Mouse (Mus musculus): Measurements from ENCODE around the gene Stk33. TPM values are rescaled to one million over a fixed set of nuclear protein-coding genes. Genes with fewer than 3 reads are reported as not detected.

Stk33 gene
- polyA plus RNA-seq, 1 experiment from 2014 or later, result 1.6 TPM

- no peak for ATAC-seq (ENCODE audit: insufficient number of reproducible peaks, insufficient read depth, low FRiP score, low TSS enrichment, low read depth)
- 70% methylated on average over 1 of the region's 1 CpGs for WGBS
- no peak overlapping the region for H3K27ac ChIP-seq
Observed at GRCm38 (mm10) chr7:109357877-109358276, 81.0 kb downstream of the Stk33 start.

GRCm38 (mm10) chr7:109347241-109347640 is 91.6 kb downstream of the Stk33 start:
- no peaks in the 10 kb centered on the region for H3K4me1 ChIP-seq (replicated peaks)
- no peak for ATAC-seq (ENCODE audit: insufficient number of reproducible peaks, insufficient read depth, low FRiP score, low TSS enrichment, low read depth)
- no peak overlapping the region for H3K27ac ChIP-seq
- H3K27me3 ChIP-seq, result no peaks in the 10 kb centered on the region
- H3K4me2 ChIP-seq, result no peak overlapping the region
- 88% methylated on average over 3 of the region's 3 CpGs for WGBS
- H3K9me3 ChIP-seq, result no peaks in the 10 kb centered on the region
- H3K9ac ChIP-seq (replicated peaks), result no peak overlapping the region
- no peak overlapping the region for H3K4me3 ChIP-seq (replicated peaks)
- no peaks in the 10 kb centered on the region for H3K36me3 ChIP-seq

More at GRCm38 (mm10) chr7:109357877-109358276, 81.0 kb downstream of the Stk33 start:
- no peaks in the 10 kb centered on the region for H3K9me3 ChIP-seq
- no peaks in the 10 kb centered on the region for H3K4me1 ChIP-seq (replicated peaks)
- H3K4me2 ChIP-seq, result no peak overlapping the region
- no peak overlapping the region for H3K4me3 ChIP-seq (replicated peaks)
- H3K9ac ChIP-seq (replicated peaks), result no peak overlapping the region
- no peaks in the 10 kb centered on the region for H3K36me3 ChIP-seq
- H3K27me3 ChIP-seq, result no peaks in the 10 kb centered on the region

- no peak for ATAC-seq (ENCODE audit: insufficient number of reproducible peaks, insufficient read depth, low FRiP score, low TSS enrichment, low read depth)
- no peak overlapping the region for H3K4me3 ChIP-seq (replicated peaks)
- no peaks in the 10 kb centered on the region for H3K36me3 ChIP-seq
- no peaks in the 10 kb centered on the region for H3K27me3 ChIP-seq
- H3K4me2 ChIP-seq, result no peak overlapping the region
- no peaks in the 10 kb centered on the region for H3K4me1 ChIP-seq (replicated peaks)
- H3K9me3 ChIP-seq, result no peaks in the 10 kb centered on the region
- H3K27ac ChIP-seq, result no peak overlapping the region
- WGBS, result 87% methylated on average over 8 of the region's 8 CpGs
- no peak overlapping the region for H3K9ac ChIP-seq (replicated peaks)
Observed at GRCm38 (mm10) chr7:109331722-109332121, 107.2 kb downstream of the Stk33 start.

GRCm38 (mm10) chr7:109328772-109329171 is 110.1 kb downstream of the Stk33 start:
- WGBS, result 70% methylated on average over 3 of the region's 3 CpGs
- no peaks in the 10 kb centered on the region for H3K36me3 ChIP-seq
- H3K4me3 ChIP-seq (replicated peaks), result no peak overlapping the region
- no peaks in the 10 kb centered on the region for H3K9me3 ChIP-seq
- no peak overlapping the region for H3K27ac ChIP-seq
- no peaks in the 10 kb centered on the region for H3K27me3 ChIP-seq
- H3K9ac ChIP-seq (replicated peaks), result no peak overlapping the region
- ATAC-seq (ENCODE audit: insufficient number of reproducible peaks, insufficient read depth, low FRiP score, low TSS enrichment, low read depth), result no peak
- H3K4me1 ChIP-seq (replicated peaks), result no peaks in the 10 kb centered on the region
- H3K4me2 ChIP-seq, result no peak overlapping the region

- no peak overlapping the region for H3K4me2 ChIP-seq
- no peaks in the 10 kb centered on the region for H3K36me3 ChIP-seq
- WGBS, result 63% methylated on average over 4 of the region's 4 CpGs
- no peaks in the 10 kb centered on the region for H3K9me3 ChIP-seq
- no peak for ATAC-seq (ENCODE audit: insufficient number of reproducible peaks, insufficient read depth, low FRiP score, low TSS enrichment, low read depth)
- no peak overlapping the region for H3K4me3 ChIP-seq (replicated peaks)
- H3K4me1 ChIP-seq (replicated peaks), result no peaks in the 10 kb centered on the region
- no peak overlapping the region for H3K9ac ChIP-seq (replicated peaks)
- no peaks in the 10 kb centered on the region for H3K27me3 ChIP-seq
- no peak overlapping the region for H3K27ac ChIP-seq
Observed at GRCm38 (mm10) chr7:109326813-109327212, 112.1 kb downstream of the Stk33 start.

GRCm38 (mm10) chr7:109325731-109326130 is 113.2 kb downstream of the Stk33 start:
- WGBS, result 81% methylated on average over 3 of the region's 3 CpGs
- no peaks in the 10 kb centered on the region for H3K27me3 ChIP-seq

GRCm38 (mm10) chr7:109325169-109325568 is 113.7 kb downstream of the Stk33 start:
- H3K9me3 ChIP-seq, result no peaks in the 10 kb centered on the region
- no peak for ATAC-seq (ENCODE audit: insufficient number of reproducible peaks, insufficient read depth, low FRiP score, low TSS enrichment, low read depth)

More at GRCm38 (mm10) chr7:109325731-109326130, 113.2 kb downstream of the Stk33 start:
- no peaks in the 10 kb centered on the region for H3K4me1 ChIP-seq (replicated peaks)
- no peaks in the 10 kb centered on the region for H3K9me3 ChIP-seq
- no peak overlapping the region for H3K4me2 ChIP-seq
- no peak for ATAC-seq (ENCODE audit: insufficient number of reproducible peaks, insufficient read depth, low FRiP score, low TSS enrichment, low read depth)
- no peak overlapping the region for H3K9ac ChIP-seq (replicated peaks)
- no peaks in the 10 kb centered on the region for H3K36me3 ChIP-seq
- H3K4me3 ChIP-seq (replicated peaks), result no peak overlapping the region
- no peak overlapping the region for H3K27ac ChIP-seq

GRCm38 (mm10) chr7:109309506-109309905 is 129.4 kb downstream of the Stk33 start:
- no peak for ATAC-seq (ENCODE audit: insufficient number of reproducible peaks, insufficient read depth, low FRiP score, low TSS enrichment, low read depth)
- Histone ChIP-seq H3K9me3 (no peaks in the 10 kb centered on the region), H3K36me3 (no peaks in the 10 kb centered on the region), H3K4me3 (replicated peaks) (no peak overlapping the region), H3K27ac (no peak overlapping the region), H3K27me3 (no peaks in the 10 kb centered on the region), H3K9ac (replicated peaks) (no peak overlapping the region), H3K4me2 (no peak overlapping the region), H3K4me1 (replicated peaks) (no peaks in the 10 kb centered on the region)
- 96% methylated on average over 2 of the region's 2 CpGs for WGBS

More at GRCm38 (mm10) chr7:109325169-109325568, 113.7 kb downstream of the Stk33 start:
- no peak overlapping the region for H3K4me2 ChIP-seq
- no peaks in the 10 kb centered on the region for H3K4me1 ChIP-seq (replicated peaks)
- H3K36me3 ChIP-seq, result no peaks in the 10 kb centered on the region
- 76% methylated on average over 9 of the region's 9 CpGs for WGBS
- no peaks in the 10 kb centered on the region for H3K27me3 ChIP-seq
- no peak overlapping the region for H3K9ac ChIP-seq (replicated peaks)
- H3K4me3 ChIP-seq (replicated peaks), result no peak overlapping the region
- H3K27ac ChIP-seq, result no peak overlapping the region

GRCm38 (mm10) chr7:109295807-109296206 is 143.1 kb downstream of the Stk33 start:
- H3K27ac ChIP-seq, result no peak overlapping the region
- no peak overlapping the region for H3K9ac ChIP-seq (replicated peaks)
- H3K4me3 ChIP-seq (replicated peaks), result no peak overlapping the region
- H3K9me3 ChIP-seq, result no peaks in the 10 kb centered on the region
- WGBS, result 79% methylated on average over 3 of the region's 3 CpGs
- H3K36me3 ChIP-seq, result no peaks in the 10 kb centered on the region
- H3K27me3 ChIP-seq, result no peaks in the 10 kb centered on the region
- ATAC-seq (ENCODE audit: insufficient number of reproducible peaks, insufficient read depth, low FRiP score, low TSS enrichment, low read depth), result no peak; the same call in 1 of the 2 replicates
- H3K4me1 ChIP-seq (replicated peaks), result no peaks in the 10 kb centered on the region
- H3K4me2 ChIP-seq, result no peak overlapping the region

- Histone ChIP-seq H3K27ac (no peak overlapping the region), H3K27me3 (no peaks in the 10 kb centered on the region), H3K4me2 (no peak overlapping the region), H3K9me3 (no peaks in the 10 kb centered on the region), H3K9ac (replicated peaks) (no peak overlapping the region), H3K4me1 (replicated peaks) (no peaks in the 10 kb centered on the region), H3K36me3 (no peaks in the 10 kb centered on the region), H3K4me3 (replicated peaks) (no peak overlapping the region)
- WGBS, result 79% methylated on average over 5 of the region's 5 CpGs
- no peak for ATAC-seq (ENCODE audit: insufficient number of reproducible peaks, insufficient read depth, low FRiP score, low TSS enrichment, low read depth)
Observed at GRCm38 (mm10) chr7:109295351-109295750, 143.5 kb downstream of the Stk33 start.

GRCm38 (mm10) chr7:109290501-109290900 is 148.4 kb downstream of the Stk33 start:
- WGBS, result 38% methylated on average over 2 of the region's 2 CpGs
- H3K9ac ChIP-seq (replicated peaks), result no peak overlapping the region
- ATAC-seq (ENCODE audit: insufficient number of reproducible peaks, insufficient read depth, low FRiP score, low TSS enrichment, low read depth), result no peak
- H3K27ac ChIP-seq, result no peak overlapping the region
- no peak overlapping the region for H3K4me3 ChIP-seq (replicated peaks)
- no peaks in the 10 kb centered on the region for H3K27me3 ChIP-seq
- H3K4me2 ChIP-seq, result no peak overlapping the region
- no peaks in the 10 kb centered on the region for H3K4me1 ChIP-seq (replicated peaks)
- no peaks in the 10 kb centered on the region for H3K9me3 ChIP-seq
- no peaks in the 10 kb centered on the region for H3K36me3 ChIP-seq

- H3K36me3 ChIP-seq, result no peaks in the 10 kb centered on the region
- ATAC-seq (ENCODE audit: insufficient number of reproducible peaks, insufficient read depth, low FRiP score, low TSS enrichment, low read depth), result no peak
- H3K4me2 ChIP-seq, result no peak overlapping the region
- no peaks in the 10 kb centered on the region for H3K9me3 ChIP-seq
- no peaks in the 10 kb centered on the region for H3K4me1 ChIP-seq (replicated peaks)
- WGBS, result 66% methylated on average over 6 of the region's 6 CpGs
- H3K9ac ChIP-seq (replicated peaks), result no peak overlapping the region
- H3K4me3 ChIP-seq (replicated peaks), result no peak overlapping the region
- H3K27me3 ChIP-seq, result no peaks in the 10 kb centered on the region
- no peak overlapping the region for H3K27ac ChIP-seq
Observed at GRCm38 (mm10) chr7:109289106-109289505, 149.8 kb downstream of the Stk33 start.

Data from limb, embryonic 12.5 days (tissue).